Mouse (Mus musculus) forebrain, postnatal 0 days (tissue): Measurements from ENCODE around the gene Cdkn1c. TPM values are rescaled to one million over a fixed set of nuclear protein-coding genes. Genes with fewer than 3 reads are reported as not detected.

Experiments used
- ATAC-seq: fragments of 200-750 bp; cut with Nextera tagmentation; 2 replicates; pipeline ENCODE4 v1.8.0; 2017; ENCODE audit warnings: mild to moderate bottlenecking, moderate library complexity
- DNase-seq: peaks from one replicate; pipeline ENCODE4 v3.0.0-alpha.2; 2015
- H3K27ac ChIP-seq: fragments of 300-500 bp; sonication (generic); 2 replicates; pipeline ENCODE4 v1.5.1; 2014; ENCODE audit warnings: low read depth, mild to moderate bottlenecking, antibody characterized with exemption, low read length, moderate library complexity, mixed read lengths
- H3K27me3 ChIP-seq: fragments of 300-500 bp; sonication (generic); 2 replicates; pipeline ENCODE4 v1.6.1; 2014; ENCODE audit warnings: mild to moderate bottlenecking, low read length, mixed read lengths; ENCODE audit not compliant: insufficient read depth
- H3K36me3 ChIP-seq: fragments of 300-500 bp; sonication (generic); 2 replicates; pipeline ENCODE4 v1.6.1; 2014; ENCODE audit warnings: mild to moderate bottlenecking, moderate library complexity; ENCODE audit not compliant: insufficient read depth
- H3K4me1 ChIP-seq: fragments of 300-500 bp; sonication (generic); 2 replicates; pipeline ENCODE4 v1.6.1; 2014; ENCODE audit warnings: antibody characterized with exemption; ENCODE audit not compliant: insufficient read depth
- H3K4me2 ChIP-seq: fragments of 300-500 bp; sonication (generic); 2 replicates; pipeline ENCODE4 v1.6.1; 2014; ENCODE audit warnings: low read depth, mild to moderate bottlenecking, moderate library complexity
- H3K4me3 ChIP-seq: fragments of 300-500 bp; sonication (generic); 2 replicates; pipeline ENCODE4 v1.5.1; 2014; ENCODE audit warnings: low read depth, low read length, mixed read lengths
- H3K9ac ChIP-seq: fragments of 300-500 bp; sonication (generic); 2 replicates; pipeline ENCODE4 v1.6.1; 2014; ENCODE audit warnings: mild to moderate bottlenecking
- H3K9me3 ChIP-seq: fragments of 300-500 bp; sonication (generic); 2 replicates; pipeline ENCODE4 v1.6.1; 2016; ENCODE audit warnings: low read length
- CTCF ChIP-seq: sonication (generic); IDR thresholded peaks from 2 replicates; pipeline ENCODE4 v1.5.1; 2016; ENCODE audit warnings: antibody characterized with exemption, control low read depth, low read depth
- WGBS: fragments of 180-500 bp; shearing (Covaris S2); extraction: QIAGEN DNeasy Blood & Tissue Kit; methylation state at CpG from one replicate; pipeline ENCODE4 v1.1.7; 2014; 5-methylcytosine and 5-hydroxymethylcytosine counted together
- polyA plus RNA-seq: library from polyadenylated mRNA; unstranded; fragments of >200 nt; fragmentation: Nextera tagmentation; extraction: Ambion mirVana; gene quantifications from 2 replicates; pipeline ENCODE4 v1.2.1, GENCODE M21; 2015
- total RNA-seq: library from RNA; depleted of rRNA; stranded (reverse); fragments of >200 nt; gene quantifications from 2 replicates; pipeline ENCODE4 v1.2.3, GENCODE M21; 2014; rRNA removed

The Cdkn1c gene
- total and polyA plus RNA-seq, 2 experiments from 2014 or later, result 119 to 123 TPM

- DNase-seq (no peak), ATAC-seq (no peak)
- Histone ChIP-seq H3K27ac (no peak overlapping the region), H3K9me3 (no peaks in the 10 kb centered on the region), H3K27me3 (no peaks in the 10 kb centered on the region), H3K36me3 (no peaks in the 10 kb centered on the region), H3K9ac (no peak overlapping the region), H3K4me3 (no peak overlapping the region), H3K4me1 (no peaks in the 10 kb centered on the region), H3K4me2 (no peak overlapping the region)
- 85% methylated on average over 4 of the region's 4 CpGs for WGBS
- TF ChIP-seq CTCF, result no peak
Measured at GRCm38 (mm10) chr7:143419585-143420160, 41.2 kb downstream of the Cdkn1c start.

DNA sequence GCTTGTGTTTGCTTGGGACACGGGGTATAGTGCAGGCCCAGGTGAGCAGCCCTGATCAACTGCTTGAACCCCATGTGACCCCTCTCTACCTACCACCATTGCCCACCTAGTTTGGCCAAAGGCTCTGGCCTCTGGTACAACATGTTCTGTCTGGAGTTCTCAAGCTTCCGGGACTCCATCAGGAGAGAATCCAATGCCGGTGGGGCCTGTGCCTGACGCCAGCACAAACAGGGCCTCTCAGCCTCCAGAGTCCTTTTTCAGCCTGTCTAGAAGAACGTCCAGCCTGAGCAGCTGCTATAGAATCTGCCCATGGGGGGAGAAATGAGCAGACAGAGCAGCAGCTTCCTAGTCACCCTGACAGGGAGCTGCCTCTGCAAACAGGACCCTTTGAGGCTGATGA lies 43.0 kb downstream of the Cdkn1c start:
- WGBS, result 72% methylated on average over 5 of the region's 5 CpGs
- H3K4me1 ChIP-seq, result no peaks in the 10 kb centered on the region
- no peak overlapping the region for H3K9ac ChIP-seq
- H3K9me3 ChIP-seq, result no peaks in the 10 kb centered on the region
- DNase-seq (no peak), ATAC-seq (no peak)
- no peak overlapping the region for H3K4me2 ChIP-seq
- H3K4me3 ChIP-seq, result no peak overlapping the region
- H3K27ac ChIP-seq, result no peak overlapping the region
- no peaks in the 10 kb centered on the region for H3K27me3 ChIP-seq
- TF ChIP-seq CTCF, result no peak
- H3K36me3 ChIP-seq, result no peaks in the 10 kb centered on the region

GRCm38 (mm10) chr7:143416406-143416805 lies 44.4 kb downstream of the Cdkn1c start:
- WGBS, result 88% methylated on average over 12 of the region's 12 CpGs

GRCm38 (mm10) chr7:143415070-143415469 lies 45.8 kb downstream of the Cdkn1c start:
- no peak for ATAC-seq
- H3K9ac ChIP-seq, result no peak overlapping the region
- no peak for DNase-seq
- WGBS, result 67% methylated on average over 4 of the region's 4 CpGs
- no peak overlapping the region for H3K4me2 ChIP-seq
- H3K36me3 ChIP-seq, result no peaks in the 10 kb centered on the region
- no peak overlapping the region for H3K4me3 ChIP-seq
- H3K27ac ChIP-seq, result no peak overlapping the region
- no peaks in the 10 kb centered on the region for H3K9me3 ChIP-seq
- no peaks in the 10 kb centered on the region for H3K4me1 ChIP-seq
- TF ChIP-seq CTCF, result no peak
- no peaks in the 10 kb centered on the region for H3K27me3 ChIP-seq

More at GRCm38 (mm10) chr7:143416406-143416805, 44.4 kb downstream of the Cdkn1c start:
- H3K4me1 ChIP-seq, result no peaks in the 10 kb centered on the region
- ATAC-seq (no peak), DNase-seq (no peak)
- no peak overlapping the region for H3K9ac ChIP-seq
- no peaks in the 10 kb centered on the region for H3K36me3 ChIP-seq
- TF ChIP-seq CTCF, result no peak
- H3K27me3 ChIP-seq, result no peaks in the 10 kb centered on the region
- H3K9me3 ChIP-seq, result no peaks in the 10 kb centered on the region
- H3K27ac ChIP-seq, result no peak overlapping the region
- no peak overlapping the region for H3K4me2 ChIP-seq
- no peak overlapping the region for H3K4me3 ChIP-seq

DNA sequence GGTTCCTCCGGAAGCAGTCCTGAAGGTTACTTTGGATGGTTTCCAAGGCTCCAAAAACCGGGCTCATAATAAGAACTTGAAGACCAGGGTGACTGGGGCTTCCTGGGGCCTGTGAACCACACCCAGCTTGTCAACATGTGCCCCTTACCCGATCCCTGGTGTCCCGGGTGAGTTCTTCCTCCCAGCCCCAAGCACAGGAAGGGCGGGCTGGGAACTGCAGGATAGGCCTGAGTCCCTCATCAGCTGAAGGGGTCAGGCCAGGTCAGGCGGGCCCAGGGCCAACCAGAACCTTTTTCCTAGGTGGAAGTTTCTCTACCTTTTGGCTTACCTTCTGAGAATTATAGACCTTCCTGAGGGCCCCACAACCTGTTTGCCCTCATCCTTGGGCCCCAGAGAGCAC lies 48.2 kb downstream of the Cdkn1c start:
- Histone ChIP-seq H3K27me3 (no peaks in the 10 kb centered on the region), H3K4me3 (no peak overlapping the region), H3K9ac (no peak overlapping the region), H3K4me1 (no peaks in the 10 kb centered on the region), H3K9me3 (no peaks in the 10 kb centered on the region), H3K4me2 (no peak overlapping the region), H3K36me3 (no peaks in the 10 kb centered on the region), H3K27ac (no peak overlapping the region)
- TF ChIP-seq CTCF, result no peak
- no peak for DNase-seq
- no peak for ATAC-seq
- 80% methylated on average over 6 of the region's 6 CpGs for WGBS

- Histone ChIP-seq H3K27me3 (no peaks in the 10 kb centered on the region), H3K9ac (no peak overlapping the region), H3K4me3 (no peak overlapping the region), H3K9me3 (no peaks in the 10 kb centered on the region), H3K4me2 (no peak overlapping the region), H3K36me3 (no peaks in the 10 kb centered on the region), H3K4me1 (no peaks in the 10 kb centered on the region), H3K27ac (no peak overlapping the region)
- 33% methylated on average over 13 of the region's 13 CpGs for WGBS
- ATAC-seq (no peak), DNase-seq (no peak)
- no peak for TF ChIP-seq CTCF
Measured at GRCm38 (mm10) chr7:143408615-143409021, 52.2 kb downstream of the Cdkn1c start.

Other genes with a start within 250 kb of the Cdkn1c start
- 0.92 and 1.7 TPM in 2 replicates for gene Slc22a18, start 12.7 kb upstream of the Cdkn1c start, total RNA-seq
- gene Slc22a18, start 12.7 kb upstream of the Cdkn1c start, polyA plus RNA-seq, result 0.71 and 1.0 TPM in 2 replicates
- gene Phlda2, start 42.1 kb upstream of the Cdkn1c start, total RNA-seq, result 0.46 TPM in 1 of 2 replicates, not detected in the other
- 0.60 TPM in 1 of 2 replicates, not detected in the other for gene Phlda2, start 42.1 kb upstream of the Cdkn1c start, polyA plus RNA-seq
- 202 and 216 TPM in 2 replicates for gene Nap1l4, start 88.1 kb upstream of the Cdkn1c start, total RNA-seq
- 236 and 258 TPM in 2 replicates for gene Nap1l4, start 88.1 kb upstream of the Cdkn1c start, polyA plus RNA-seq
- gene Cars, start 139.0 kb upstream of the Cdkn1c start, total RNA-seq, result 51.5 and 68.1 TPM in 2 replicates
- 58.2 and 74.9 TPM in 2 replicates for gene Cars, start 139.0 kb upstream of the Cdkn1c start, polyA plus RNA-seq
- 0.10 and 0.46 TPM in 2 replicates for gene Tnfrsf26, start 167.7 kb upstream of the Cdkn1c start, total RNA-seq
- 0.11 and 0.16 TPM in 2 replicates for gene Tnfrsf26, start 167.7 kb upstream of the Cdkn1c start, polyA plus RNA-seq
- gene Tnfrsf22, start 188.6 kb upstream of the Cdkn1c start, total RNA-seq, result 1.3 and 1.8 TPM in 2 replicates
- gene Tnfrsf22, start 188.6 kb upstream of the Cdkn1c start, polyA plus RNA-seq, result 3.6 and 4.9 TPM in 2 replicates
- 1.7 and 1.9 TPM in 2 replicates for gene Tnfrsf23, start 224.8 kb upstream of the Cdkn1c start, total RNA-seq
- 0.43 and 0.54 TPM in 2 replicates for gene Tnfrsf23, start 224.8 kb upstream of the Cdkn1c start, polyA plus RNA-seq